Mouse (Mus musculus): Measurements from ENCODE around the gene Casp8.
"Not testable (repeated sequence)": the region's sequence is repeated elsewhere in the genome, so short reads cannot be mapped to it uniquely, and the experiment has no call there.

Gene Casp8

GRCm38 (mm10) chr1:58800644-58801043 lies 5.5 kb downstream of the Casp8 start:
- not testable (repeated sequence) for DNase-seq (ENCODE audit: low spot score in 2 of 2)

- DNase-seq (ENCODE audit: low spot score in 2 of 2): no peak
Observed at GRCm38 (mm10) chr1:58801558-58802285, 6.5 kb downstream of the Casp8 start.

- DNase-seq (ENCODE audit: low spot score in 2 of 2): peak in 1 of 2 experiments; percentile 11
Observed at GRCm38 (mm10) chr1:58802322-58803273, 7.4 kb downstream of the Casp8 start.

- DNase-seq (ENCODE audit: low spot score in 2 of 2): no peak
Observed at GRCm38 (mm10) chr1:58803531-58803930, 8.4 kb downstream of the Casp8 start.

GRCm38 (mm10) chr1:58806651-58807050 lies 11.5 kb downstream of the Casp8 start:
- no peak for DNase-seq (ENCODE audit: low spot score in 2 of 2)

GRCm38 (mm10) chr1:58826319-58826718 lies 31.1 kb downstream of the Casp8 start:
- no peak for DNase-seq (ENCODE audit: low spot score in 2 of 2)

- DNase-seq (ENCODE audit: low spot score in 2 of 2): peak in 1 of 2 experiments; percentile 6
Observed at GRCm38 (mm10) chr1:58830741-58831140, 35.6 kb downstream of the Casp8 start.

- DNase-seq (ENCODE audit: low spot score in 2 of 2): no peak
Observed at GRCm38 (mm10) chr1:58832198-58832597, 37.0 kb downstream of the Casp8 start.

- not testable (repeated sequence) for DNase-seq (ENCODE audit: low spot score in 2 of 2)
Observed at GRCm38 (mm10) chr1:58856811-58857210, 61.6 kb downstream of the Casp8 start.

GRCm38 (mm10) chr1:58859131-58859530 lies 64.0 kb downstream of the Casp8 start:
- DNase-seq (ENCODE audit: low spot score in 2 of 2): not testable (repeated sequence)

- not testable (repeated sequence) for DNase-seq (ENCODE audit: low spot score in 2 of 2)
Observed at GRCm38 (mm10) chr1:58859738-58860365, 64.7 kb downstream of the Casp8 start.

- not testable (repeated sequence) for DNase-seq (ENCODE audit: low spot score in 2 of 2)
Observed at GRCm38 (mm10) chr1:58860586-58860985, 65.4 kb downstream of the Casp8 start.

GRCm38 (mm10) chr1:58876500-58876899 lies 81.3 kb downstream of the Casp8 start:
- not testable (repeated sequence) for DNase-seq (ENCODE audit: low spot score in 2 of 2)

- DNase-seq (ENCODE audit: low spot score in 2 of 2): not testable (repeated sequence)
Observed at GRCm38 (mm10) chr1:58879291-58879690, 84.1 kb downstream of the Casp8 start.

GRCm38 (mm10) chr1:58883279-58883678 lies 88.1 kb downstream of the Casp8 start:
- not testable (repeated sequence) for DNase-seq (ENCODE audit: low spot score in 2 of 2)

GRCm38 (mm10) chr1:58885646-58886045 lies 90.5 kb downstream of the Casp8 start:
- no peak for DNase-seq (ENCODE audit: low spot score in 2 of 2)

- no peak for DNase-seq (ENCODE audit: low spot score in 2 of 2)
Observed at GRCm38 (mm10) chr1:58889826-58890546, 94.8 kb downstream of the Casp8 start.

- not testable (repeated sequence) for DNase-seq (ENCODE audit: low spot score in 2 of 2)
Observed at GRCm38 (mm10) chr1:58890697-58891290, 95.6 kb downstream of the Casp8 start.

GRCm38 (mm10) chr1:58891481-58892170 lies 96.5 kb downstream of the Casp8 start:
- DNase-seq (ENCODE audit: low spot score in 2 of 2): not testable (repeated sequence)

- DNase-seq (ENCODE audit: low spot score in 2 of 2): not testable (repeated sequence)
Observed at GRCm38 (mm10) chr1:58892386-58892785, 97.2 kb downstream of the Casp8 start.

Data from frontal cortex, postnatal 14 days (tissue).